Mouse (Mus musculus): ENCODE results near the gene Rora.

GRCm38 (mm10) chr9:68988162-68988911 is 334.8 kb downstream of the Rora start:
- TF ChIP-seq CTCF (IDR thresholded peaks at IDR 0.05; ENCODE audit: low read depth) (no peak), EP300 (optimal IDR thresholded peaks at IDR 0.05) (no peak)

Measured in stomach, postnatal 0 days (tissue).